In the genomic region with DNA sequence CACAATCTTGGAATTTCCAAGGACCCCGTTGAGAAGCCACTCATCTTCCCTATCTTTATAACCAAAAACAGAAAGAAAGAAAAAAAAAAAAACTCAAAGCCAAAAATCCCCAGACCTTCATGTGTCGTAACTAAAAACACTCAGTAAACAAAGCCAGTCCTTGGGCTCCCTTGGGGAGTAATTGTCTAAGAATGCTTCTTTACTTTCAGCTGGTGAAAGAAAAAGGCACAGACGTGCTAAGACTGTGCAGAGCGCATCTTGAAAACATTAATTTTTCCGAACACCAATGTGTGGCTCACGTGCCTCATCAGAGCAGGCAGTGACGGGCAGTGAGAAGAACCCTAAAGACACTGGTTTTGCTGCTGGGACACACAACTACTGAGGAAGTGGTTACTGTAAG, we compare ENCODE assay signal across 26 mouse cellular contexts. TPM values are rescaled to one million over a fixed set of nuclear protein-coding genes. Genes with fewer than 3 reads are reported as not detected.
DNase-seq lines count a peak whose midpoint lies in the region; ATAC-seq and TF ChIP-seq lines count a peak whose summit lies in the region.
"Had no signal": no experiment of that assay in that cellular context is flagged by ENCODE, and none has a peak within 500 bp of the region (broad histone marks: within the 10 kb centered on the region; RNA-seq: fewer than 3 reads in every experiment).

No protein-coding gene starts in this region.

- TF ChIP-seq POLR2A in limb, embryonic 14.5 days (IDR thresholded peaks at IDR 0.05; ENCODE audit: borderline replicate concordance, extremely low read depth, insufficient read depth, insufficient read length), result no peak

- H3K4me1 ChIP-seq in limb, embryonic 14.5 days (ENCODE audit: control insufficient read depth, insufficient read depth, low read length), result peaks cover 7% of the 10 kb centered on the region; the same call in 1 of the 2 replicates
- 0 out of 2 replicates have a peak, but pooled peaks cover 3% of the 10 kb centered on the region for H3K4me1 ChIP-seq in limb, embryonic 10.5 days
- H3K4me1 ChIP-seq in limb, embryonic 15.5 days, result peaks cover 3% of the 10 kb centered on the region; the same call in 1 of the 2 replicates
- H3K4me1 ChIP-seq: liver, embryonic 15.5 days had no signal

- H3K9me3 ChIP-seq in limb, embryonic 14.5 days (ENCODE audit: control insufficient read depth, low read length), result no peaks in the 10 kb centered on the region
- H3K9me3 ChIP-seq in limb, embryonic 10.5 days (replicated peaks), result no peaks in the 10 kb centered on the region
- H3K9me3 ChIP-seq in limb, embryonic 15.5 days, result no peaks in the 10 kb centered on the region
- H3K9me3 ChIP-seq: embryonic facial prominence, embryonic 12.5 days; forebrain, embryonic 12.5 days; liver, embryonic 15.5 days; midbrain, embryonic 10.5 days; stomach, embryonic 15.5 days had no signal

- 0 out of 2 replicates have a peak, but pooled peaks have one; percentile 37 for ATAC-seq in limb, embryonic 14.5 days (ENCODE audit: low FRiP score, low read depth)
- ATAC-seq in limb, embryonic 15.5 days (ENCODE audit: insufficient number of reproducible peaks, low FRiP score, low TSS enrichment, low read depth), result 0 out of 2 replicates have a peak, but pooled peaks have one; percentile 35
- ATAC-seq in frontal cortex, adult (ENCODE audit: low TSS enrichment), result no peak
- ATAC-seq in erythroblast, adult 5-6 weeks (replicated peaks; ENCODE audit: low FRiP score, poor library complexity, severe bottlenecking), result no peak
- ATAC-seq: activated CD4-positive, CD25-positive, alpha-beta regulatory T cell, adult 4 months; intestine, embryonic 16.5 days had no signal

- H3K4me2 ChIP-seq in limb, embryonic 14.5 days (replicated peaks; ENCODE audit: low read depth, low read length, severe bottlenecking), result no peak overlapping the region
- no peak overlapping the region for H3K4me2 ChIP-seq in limb, embryonic 15.5 days
- H3K4me2 ChIP-seq: embryonic facial prominence, embryonic 12.5 days; forebrain, embryonic 12.5 days; heart, embryonic 11.5 days; liver, embryonic 15.5 days; stomach, embryonic 15.5 days had no signal

- H3K9ac ChIP-seq in limb, embryonic 14.5 days (ENCODE audit: low read depth, low read length, severe bottlenecking), result no peak overlapping the region
- no peak overlapping the region for H3K9ac ChIP-seq in limb, embryonic 15.5 days
- H3K9ac ChIP-seq: embryonic facial prominence, embryonic 12.5 days; forebrain, embryonic 12.5 days; liver, embryonic 15.5 days; stomach, embryonic 15.5 days had no signal

- intact Hi-C loops in gastrocnemius, postnatal 36 days (cut with DNase I), result loop anchor here (5.0 kb wide), 1 partner anchor 179 kb away; no protein-coding TSS in a partner anchor

- H3K27me3 ChIP-seq in limb, embryonic 14.5 days (ENCODE audit: control insufficient read depth, insufficient read depth, low read length), result no peaks in the 10 kb centered on the region
- H3K27me3 ChIP-seq in limb, embryonic 10.5 days (ENCODE audit: low read depth, poor library complexity, severe bottlenecking), result no peaks in the 10 kb centered on the region
- no peaks in the 10 kb centered on the region for H3K27me3 ChIP-seq in limb, embryonic 15.5 days
- H3K27me3 ChIP-seq: embryonic facial prominence, embryonic 12.5 days; forebrain, embryonic 12.5 days; liver, embryonic 15.5 days; stomach, embryonic 15.5 days had no signal

- no peak overlapping the region for H3K27ac ChIP-seq in limb, embryonic 14.5 days (replicated peaks; ENCODE audit: low read depth, low read length)
- no peak overlapping the region for H3K27ac ChIP-seq in limb, embryonic 10.5 days
- no peak overlapping the region; the same call in 1 of the 2 replicates for H3K27ac ChIP-seq in limb, embryonic 15.5 days
- H3K27ac ChIP-seq: embryonic facial prominence, embryonic 12.5 days; forebrain, embryonic 12.5 days; hindbrain, postnatal 0 days; liver, embryonic 15.5 days; macrophage; midbrain, embryonic 10.5 days; stomach, embryonic 15.5 days had no signal

- peak; percentile 44 for DNase-seq in gastrocnemius, adult 18-20 months (ENCODE audit: low spot score)
- no peak for DNase-seq in gastrocnemius, postnatal 36 days
- DNase-seq in limb, embryonic 14.5 days (ENCODE audit: low spot score), result peak; percentile 31
- no peak for DNase-seq in limb, embryonic 10.5 days (ENCODE audit: low spot score)
- DNase-seq in adipocyte (ENCODE audit: low spot score), result peak; percentile 22
- DNase-seq: adrenal gland, postnatal 36 days; B cell, adult 2 months; cerebellum, adult 9-10 months; kidney, adult 9 months; kidney, postnatal 14 days; liver; thymus, adult 2 months; thymus, postnatal 4 days had no signal

- no peaks in the 10 kb centered on the region for H3K36me3 ChIP-seq in limb, embryonic 14.5 days (ENCODE audit: control insufficient read depth, insufficient read depth, low read length)
- no peaks in the 10 kb centered on the region for H3K36me3 ChIP-seq in limb, embryonic 10.5 days
- H3K36me3 ChIP-seq in limb, embryonic 15.5 days, result no peaks in the 10 kb centered on the region
- H3K36me3 ChIP-seq: embryonic facial prominence, embryonic 12.5 days; forebrain, embryonic 12.5 days; liver, embryonic 15.5 days; midbrain, embryonic 10.5 days; stomach, embryonic 15.5 days had no signal

- no peak overlapping the region for H3K4me3 ChIP-seq in limb, embryonic 14.5 days (replicated peaks; ENCODE audit: low read length)
- no peak overlapping the region for H3K4me3 ChIP-seq in limb, embryonic 10.5 days
- no peak overlapping the region for H3K4me3 ChIP-seq in limb, embryonic 15.5 days
- H3K4me3 ChIP-seq: embryonic facial prominence, embryonic 12.5 days; forebrain, embryonic 12.5 days; liver, embryonic 15.5 days; midbrain, embryonic 10.5 days; stomach, embryonic 15.5 days had no signal

- 48% methylated on average over 7 of the region's 7 CpGs for WGBS in limb, embryonic 14.5 days
- WGBS in limb, embryonic 10.5 days, result 80% methylated on average over 7 of the region's 7 CpGs
- 47% methylated on average over 7 of the region's 7 CpGs for WGBS in limb, embryonic 15.5 days

RNA-seq across cellular contexts. Expression of a gene that starts 47.0 kb away (rescaled TPM):
- 10 to 100 TPM; 18.6 to 24.1 TPM for total RNA-seq in gastrocnemius, adult 18-20 months (2021)
- 10 to 100 TPM; 19.0 to 21.5 TPM for total RNA-seq in gastrocnemius, postnatal 36 days (2021)
- polyA plus RNA-seq in limb, embryonic 14.5 days (2012; rRNA removed), result 11.7 and 12.2 TPM in 2 replicates
- polyA plus RNA-seq in limb, embryonic 14.5 days (2014; fragmentation: Nextera tagmentation; extraction: Ambion mirVana), result 8.8 and 10.9 TPM in 2 replicates
- 8.0 and 8.3 TPM in 2 replicates for polyA plus RNA-seq in limb, embryonic 10.5 days (2016; fragmentation: Nextera tagmentation; extraction: Ambion mirVana)
- polyA plus RNA-seq in limb, embryonic 15.5 days (2015; fragmentation: Nextera tagmentation; extraction: Ambion mirVana), result 9.2 and 9.8 TPM in 2 replicates
- not detected in 2 replicates for total RNA-seq in erythroblast, adult 5-6 weeks (2015; ENCODE audit: low replicate concordance)
- total RNA-seq in erythroblast, adult 5-6 weeks (2017; ENCODE audit: low replicate concordance), result 0.84 and 0.94 TPM in 2 replicates

Comparison
In these comparisons a context has a peak if more than half of its experiments do, and no peak if none do; other contexts are left out.
1. DNase-seq: peak in gastrocnemius, adult 18-20 months (single experiment), limb, embryonic 14.5 days (single experiment) and adipocyte (single experiment); none in gastrocnemius, postnatal 36 days (0 of 2) and limb, embryonic 10.5 days (single experiment).
2. ATAC-seq: peak in limb, embryonic 14.5 days (single experiment) and limb, embryonic 15.5 days (single experiment); none in frontal cortex, adult (single experiment) and erythroblast, adult 5-6 weeks (single experiment).
3. RNA of a gene that starts 47.0 kb away (total RNA-seq): 18.6 to 24.1 TPM in gastrocnemius, adult 18-20 months and 19.0 to 21.5 TPM in gastrocnemius, postnatal 36 days; 0.84 to 0.94 TPM in erythroblast, adult 5-6 weeks; every median in the first group is over 10 times any median in the second.